Mouse (Mus musculus) retina, postnatal 7 days (tissue): ENCODE measurements around the gene Rpl9-ps6.
A peak's percentile ranks its signal among the peaks of the same experiment; 100 is the strongest.

Experiments
- DNase-seq: peaks from one replicate; pipeline ENCODE4 v3.0.0-alpha.2; 2012; ENCODE audit warnings: low read depth, low spot score

Gene Rpl9-ps6

GRCm38 (mm10) chr19:32466478-32466877 lies at the start of gene Rpl9-ps6:
Gene Rpl9-ps6, minus strand, starts transcription at chr19:32466578.
- no peak for DNase-seq

- DNase-seq = no peak
These were observed 46.1 kb upstream of the Rpl9-ps6 start for GRCm38 (mm10) chr19:32512518-32512917.

GRCm38 (mm10) chr19:32510962-32511361 lies 44.6 kb upstream of the Rpl9-ps6 start:
- no peak for DNase-seq

- no peak for DNase-seq
These were observed 43.9 kb upstream of the Rpl9-ps6 start for GRCm38 (mm10) chr19:32510267-32510666.

- DNase-seq = no peak
These were observed 41.1 kb upstream of the Rpl9-ps6 start for GRCm38 (mm10) chr19:32507526-32507925.

- DNase-seq = no peak
These were observed 40.7 kb upstream of the Rpl9-ps6 start for GRCm38 (mm10) chr19:32507100-32507499.

GRCm38 (mm10) chr19:32506514-32506913 lies 40.1 kb upstream of the Rpl9-ps6 start:
- DNase-seq = no peak

- no peak for DNase-seq
These were observed 39.7 kb upstream of the Rpl9-ps6 start for GRCm38 (mm10) chr19:32506081-32506480.

- DNase-seq = peak; percentile 4
These were observed 35.0 kb upstream of the Rpl9-ps6 start for GRCm38 (mm10) chr19:32501414-32501813.

GRCm38 (mm10) chr19:32498002-32498401 lies 31.6 kb upstream of the Rpl9-ps6 start:
- no peak for DNase-seq

GRCm38 (mm10) chr19:32497411-32497810 lies 31.0 kb upstream of the Rpl9-ps6 start:
- DNase-seq = no peak

GRCm38 (mm10) chr19:32495034-32495433 lies 28.7 kb upstream of the Rpl9-ps6 start:
- no peak for DNase-seq

GRCm38 (mm10) chr19:32494611-32495010 lies 28.2 kb upstream of the Rpl9-ps6 start:
- DNase-seq = no peak

GRCm38 (mm10) chr19:32493471-32493870 lies 27.1 kb upstream of the Rpl9-ps6 start:
- no peak for DNase-seq

- no peak for DNase-seq
These were observed 26.6 kb upstream of the Rpl9-ps6 start for GRCm38 (mm10) chr19:32492981-32493380.

- no peak for DNase-seq
These were observed 26.0 kb upstream of the Rpl9-ps6 start for GRCm38 (mm10) chr19:32492339-32492738.

- DNase-seq = no peak
These were observed 24.6 kb upstream of the Rpl9-ps6 start for GRCm38 (mm10) chr19:32490976-32491375.

- DNase-seq = no peak
These were observed 23.0 kb upstream of the Rpl9-ps6 start for GRCm38 (mm10) chr19:32489166-32489895.

- no peak for DNase-seq
These were observed 21.3 kb upstream of the Rpl9-ps6 start for GRCm38 (mm10) chr19:32487595-32488255.

GRCm38 (mm10) chr19:32486106-32486724 lies 19.8 kb upstream of the Rpl9-ps6 start:
- DNase-seq = peak; percentile 19

- DNase-seq = peak; percentile 77
These were observed 19.3 kb upstream of the Rpl9-ps6 start, which contains the start of gene Minpp1 for GRCm38 (mm10) chr19:32485681-32486105. Gene Minpp1, plus strand, starts transcription at chr19:32485769.

- DNase-seq = peak; percentile 5
These were observed 18.7 kb upstream of the Rpl9-ps6 start for GRCm38 (mm10) chr19:32484941-32485660.
